Mouse (Mus musculus) heart, adult 2 months (tissue): ENCODE data around the gene Cdkn2aip. TPM values are rescaled to one million over a fixed set of nuclear protein-coding genes. Genes with fewer than 3 reads are reported as not detected.

Source experiments
- DNase-seq, 2 experiments: peaks; one replicate each; pipeline ENCODE4 v3.0.0; 2021
- H3K27ac ChIP-seq: fragments of 200-600 bp; 2 replicates; pipeline ENCODE4 v1.8.1; 2022
- H3K27me3 ChIP-seq: fragments of 200-500 bp; 2 replicates; pipeline ENCODE4 v1.6.1; 2012; ENCODE audit warnings: mild to moderate bottlenecking, low read length, inconsistent platforms, mixed read lengths; ENCODE audit not compliant: control insufficient read depth, insufficient read depth
- H3K36me3 ChIP-seq: fragments of 200-500 bp; 2 replicates; pipeline ENCODE4 v1.6.1; 2012; ENCODE audit warnings: low read length, inconsistent platforms; ENCODE audit not compliant: control insufficient read depth, insufficient read depth
- H3K4me1 ChIP-seq: fragments of 200-500 bp; 2 replicates; pipeline ENCODE4 v1.6.1; 2011; ENCODE audit warnings: low read length; ENCODE audit not compliant: control insufficient read depth, insufficient read depth
- H3K4me3 ChIP-seq: fragments of 200-600 bp; 2 replicates; pipeline ENCODE4 v1.8.1; 2022
- H3K79me2 ChIP-seq: fragments of 200-500 bp; replicated peaks from 2 replicates; pipeline ENCODE4 v1.6.1; 2012; ENCODE audit warnings: mild to moderate bottlenecking, inconsistent platforms, low read length, moderate library complexity, mixed read lengths; ENCODE audit not compliant: control insufficient read depth, insufficient read depth
- H3K9ac ChIP-seq: fragments of 200-500 bp; 2 replicates; pipeline ENCODE4 v1.6.1; 2012; ENCODE audit warnings: low read depth, mild to moderate bottlenecking, control low read depth, inconsistent platforms, low read length, mixed read lengths
- CTCF ChIP-seq: fragments of 200-600 bp; IDR thresholded peaks from 2 replicates; pipeline ENCODE4 v1.8.1; 2022; ENCODE audit warnings: antibody characterized with exemption, mild to moderate bottlenecking, moderate library complexity
- EP300 ChIP-seq: fragments of 200-500 bp; IDR thresholded peaks from 2 replicates; pipeline ENCODE4 v1.6.1; 2011; ENCODE audit warnings: low read depth, low read length, control low read depth; ENCODE audit not compliant: insufficient read depth
- POLR2A ChIP-seq: fragments of 200-500 bp; IDR thresholded peaks from 2 replicates; pipeline ENCODE4 v1.6.1; 2011; ENCODE audit warnings: mild to moderate bottlenecking, low read depth, low read length, control low read depth; ENCODE audit not compliant: insufficient read depth
- WGBS: fragments of 180-500 bp; shearing (Covaris S2); methylation state at CpG from one replicate; pipeline ENCODE4 v1.1.7; 2018; 5-methylcytosine and 5-hydroxymethylcytosine counted together
- intact Hi-C: fragments of 180-260 bp; cut with DNase I; formaldehyde crosslinking; loops from one replicate; pipeline ENCODE4 v1.15.1; 2025
- polyA plus RNA-seq: library from polyadenylated mRNA; depleted of rRNA; stranded (reverse); fragments of >200 nt; gene quantifications from 2 replicates; pipeline ENCODE4 v1.2.3, GENCODE M21; 2012
- total RNA-seq, 2 experiments: library from RNA; stranded (reverse); gene quantifications; 2 replicates each; pipeline ENCODE4 v1.2.3; 2021

The Cdkn2aip gene
- total and polyA plus RNA-seq, 3 experiments = 3.2 to 8.5 (median 7.9) TPM

DNA sequence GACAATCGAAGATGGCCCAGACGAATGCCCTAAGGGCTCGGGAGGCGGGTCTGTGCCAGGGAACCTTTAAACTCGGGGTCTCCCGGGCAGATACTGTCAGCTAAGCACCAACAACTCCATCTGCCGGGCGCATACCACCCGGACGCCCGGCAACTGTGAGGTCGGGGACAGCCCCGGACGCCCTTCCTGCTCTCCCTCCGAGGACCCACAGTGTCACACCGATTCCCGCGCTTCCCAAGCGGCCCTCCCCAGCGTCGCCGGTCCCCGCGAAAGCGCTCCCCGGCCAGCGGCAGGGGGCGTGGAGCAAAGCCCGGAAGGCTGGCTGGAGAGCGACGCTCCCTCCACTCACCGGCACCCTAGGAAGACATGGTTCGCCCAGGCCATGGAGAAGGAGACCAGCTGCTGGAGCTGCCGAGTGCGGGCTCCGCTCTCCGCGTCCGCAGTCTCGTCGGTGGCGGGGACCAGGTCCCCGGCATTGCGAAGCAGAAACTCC lies 515 bp downstream of the Cdkn2aip start:
- intact Hi-C loops = loop anchor here (2.0 to 10.0 kb wide), 2 partner anchors 36 to 282 kb away; partner anchors contain the start of gene Wwc2
- Histone ChIP-seq H3K27me3 (no peaks in the 10 kb centered on the region), H3K4me1 (peaks cover 2% of the 10 kb centered on the region; the same call in 1 of the 2 replicates), H3K27ac (peak overlapping the region; percentile 98), H3K79me2 (no peaks in the 10 kb centered on the region; the same call in 1 of the 2 replicates), H3K36me3 (peaks cover 16% of the 10 kb centered on the region), H3K4me3 (peak overlapping the region; percentile 99), H3K9ac (peak overlapping the region; percentile 97)
- DNase-seq = no peak
- WGBS = under 1% methylated on average over 44 of the region's 44 CpGs
- peak; percentile 29 for TF ChIP-seq CTCF
- TF ChIP-seq EP300 = no peak

DNA sequence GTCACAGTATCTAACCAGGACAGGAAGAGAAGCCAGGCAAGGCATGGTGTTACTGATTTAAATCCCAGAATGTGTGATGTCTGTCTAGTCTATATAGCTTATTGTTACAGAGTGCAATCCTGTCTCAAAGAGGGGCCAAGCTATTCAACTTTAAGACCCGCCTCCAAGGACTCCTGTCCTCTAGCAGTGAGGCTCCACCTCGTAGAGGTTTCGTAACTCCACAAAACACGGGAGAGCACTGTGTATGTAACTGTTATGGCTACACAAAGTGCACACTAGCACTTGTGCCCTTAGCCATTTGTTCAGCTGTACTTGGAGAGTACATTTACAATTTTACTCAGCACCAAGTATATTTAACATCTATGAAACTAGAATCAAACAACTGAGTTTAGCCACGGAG lies 5.6 kb downstream of the Cdkn2aip start:
- Histone ChIP-seq H3K27ac (no peak overlapping the region), H3K9ac (no peak overlapping the region), H3K79me2 (no peaks in the 10 kb centered on the region; the same call in 1 of the 2 replicates), H3K36me3 (peaks cover 16% of the 10 kb centered on the region), H3K4me1 (no peaks in the 10 kb centered on the region; the same call in 1 of the 2 replicates), H3K4me3 (no peak overlapping the region), H3K27me3 (no peaks in the 10 kb centered on the region)
- DNase-seq = no peak
- no peak for TF ChIP-seq CTCF
- TF ChIP-seq POLR2A = 0 out of 2 replicates have a peak, but pooled peaks have one; percentile 12
- intact Hi-C loops = no loop called here
- 75% methylated on average over 5 of the region's 5 CpGs for WGBS

DNA sequence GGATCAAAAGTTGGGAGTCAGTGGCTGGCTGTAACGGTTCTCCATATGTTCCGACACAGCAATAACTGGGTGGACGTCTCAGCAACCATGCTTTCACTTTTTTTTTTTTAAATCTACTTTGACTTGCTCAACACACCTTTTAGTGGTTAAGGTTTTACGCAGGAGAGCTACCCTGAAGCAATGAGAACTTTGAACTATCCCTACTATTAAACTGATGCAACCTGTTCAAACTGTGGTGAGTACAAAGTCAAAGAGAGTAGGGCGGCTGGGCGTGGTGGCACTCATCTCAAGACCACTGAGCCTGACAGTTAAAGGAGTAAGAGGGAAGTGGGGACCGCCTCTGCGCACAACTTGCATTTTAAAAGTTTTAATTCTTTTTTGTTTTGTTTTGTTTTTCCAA lies 7.0 kb downstream of the Cdkn2aip start:
- peaks cover 8% of the 10 kb centered on the region for H3K36me3 ChIP-seq
- H3K27me3 ChIP-seq = no peaks in the 10 kb centered on the region
- no peak overlapping the region for H3K4me3 ChIP-seq
- H3K27ac ChIP-seq = no peak overlapping the region
- TF ChIP-seq EP300 (no peak), CTCF (no peak), POLR2A (no peak)
- H3K4me1 ChIP-seq = no peaks in the 10 kb centered on the region
- intact Hi-C loops = no loop called here
- DNase-seq = no peak
- H3K79me2 ChIP-seq = no peaks in the 10 kb centered on the region
- no peak overlapping the region for H3K9ac ChIP-seq
- WGBS = 92% methylated on average over 8 of the region's 8 CpGs

DNA sequence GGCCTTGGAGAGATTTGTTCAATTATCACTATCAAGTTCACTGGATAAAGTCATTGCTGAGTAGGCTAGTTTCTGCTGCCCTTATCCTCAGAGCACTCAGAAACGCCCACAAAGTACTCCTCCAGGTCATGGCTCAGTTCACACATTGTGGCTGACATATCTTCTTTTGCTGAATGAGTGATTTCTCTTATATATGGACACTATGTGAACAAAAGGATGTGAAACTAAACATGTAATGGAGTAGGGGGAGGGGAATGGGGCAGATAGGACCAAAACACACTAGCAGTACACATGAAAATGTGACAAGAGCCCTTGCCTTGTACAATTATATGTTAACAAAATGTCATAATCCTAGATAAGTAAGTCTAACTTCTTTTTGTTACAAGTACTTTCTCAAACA lies 11.4 kb downstream of the Cdkn2aip start:
- no peaks in the 10 kb centered on the region for H3K79me2 ChIP-seq
- H3K36me3 ChIP-seq = no peaks in the 10 kb centered on the region
- no peak overlapping the region for H3K4me3 ChIP-seq
- intact Hi-C loops = no loop called here
- 41% methylated on average over 1 of the region's 1 CpGs for WGBS
- H3K27me3 ChIP-seq = no peaks in the 10 kb centered on the region
- no peak for DNase-seq
- TF ChIP-seq CTCF (no peak), POLR2A (no peak), EP300 (no peak)
- H3K4me1 ChIP-seq = no peaks in the 10 kb centered on the region
- H3K27ac ChIP-seq = no peak overlapping the region
- no peak overlapping the region for H3K9ac ChIP-seq

DNA sequence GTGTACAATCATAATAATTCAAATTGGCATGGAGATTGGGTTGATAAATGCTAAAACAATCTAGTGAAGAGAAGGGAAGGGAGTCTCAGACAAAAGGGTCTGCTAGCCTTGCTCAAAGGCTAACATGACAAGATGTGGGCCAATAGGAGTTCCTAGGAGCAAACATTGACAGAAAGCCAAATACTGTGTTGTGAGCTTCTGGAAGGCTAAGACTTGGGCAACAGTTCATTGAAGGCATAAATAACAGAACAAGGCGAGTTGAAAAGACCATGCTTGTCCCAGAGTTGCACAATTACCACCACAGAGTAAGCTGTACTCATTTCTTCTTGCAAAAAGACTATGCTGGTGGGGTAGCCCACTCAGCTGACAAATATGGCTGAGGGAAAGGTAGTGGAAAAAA lies 16.0 kb downstream of the Cdkn2aip start:
- no peak overlapping the region for H3K9ac ChIP-seq
- H3K27me3 ChIP-seq = no peaks in the 10 kb centered on the region
- H3K4me1 ChIP-seq = no peaks in the 10 kb centered on the region
- 57% methylated on average over 1 of the region's 1 CpGs for WGBS
- intact Hi-C loops = loop anchor here (10.0 kb wide), 1 partner anchor 313 kb away; no protein-coding TSS in a partner anchor
- H3K27ac ChIP-seq = no peak overlapping the region
- H3K36me3 ChIP-seq = no peaks in the 10 kb centered on the region
- no peak for DNase-seq
- TF ChIP-seq POLR2A (no peak), CTCF (no peak), EP300 (no peak)
- H3K4me3 ChIP-seq = no peak overlapping the region
- no peaks in the 10 kb centered on the region for H3K79me2 ChIP-seq

DNA sequence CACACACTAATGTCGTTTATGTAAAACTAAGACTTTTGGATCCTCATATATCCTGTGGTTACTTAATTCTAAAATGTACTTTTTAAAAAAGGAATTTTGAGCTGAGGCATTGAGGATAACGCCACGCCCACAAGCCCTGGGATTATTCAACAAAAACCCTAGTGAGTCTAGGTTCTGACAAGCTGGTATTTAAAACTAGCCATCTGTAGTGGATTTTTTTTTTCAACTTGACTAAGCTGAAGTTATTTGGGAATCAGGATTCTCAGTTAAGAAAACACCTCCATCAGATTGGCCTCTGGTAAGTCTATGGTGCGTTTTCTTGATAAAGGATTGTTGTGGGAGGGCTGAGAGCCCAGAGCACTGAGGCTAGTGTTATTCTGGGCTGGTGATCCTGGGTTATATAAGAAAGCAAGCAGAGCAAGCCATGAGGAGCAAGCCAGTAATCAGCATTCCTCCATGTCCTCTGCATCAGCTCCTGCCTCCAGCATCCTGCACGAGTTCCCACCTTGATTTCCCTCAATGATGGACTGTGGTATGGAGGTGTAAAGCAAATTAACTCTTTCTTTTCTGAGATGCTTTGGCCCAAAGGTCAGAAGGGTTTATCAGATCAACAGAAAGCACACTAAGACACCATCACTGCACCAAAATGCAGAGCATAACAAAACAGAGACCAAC lies 18.2 kb downstream of the Cdkn2aip start:
- Histone ChIP-seq H3K4me3 (no peak overlapping the region), H3K79me2 (no peaks in the 10 kb centered on the region), H3K27me3 (no peaks in the 10 kb centered on the region), H3K9ac (no peak overlapping the region), H3K27ac (no peak overlapping the region), H3K4me1 (peaks cover 2% of the 10 kb centered on the region; the same call in 1 of the 2 replicates), H3K36me3 (no peaks in the 10 kb centered on the region)
- WGBS = 71% methylated on average over 5 of the region's 5 CpGs
- DNase-seq = no peak
- TF ChIP-seq CTCF = no peak
- TF ChIP-seq POLR2A = no peak
- TF ChIP-seq EP300 = no peak
- intact Hi-C loops = loop anchor here (10.0 kb wide), 1 partner anchor 311 kb away; no protein-coding TSS in a partner anchor
